Mouse (Mus musculus): ENCODE measurements around the gene Sspo. TPM values are rescaled to one million over a fixed set of nuclear protein-coding genes. Genes with fewer than 3 reads are reported as not detected.

Sspo gene
- polyA plus RNA-seq, 1 experiment from 2014 or later = 0.46 TPM

DNA sequence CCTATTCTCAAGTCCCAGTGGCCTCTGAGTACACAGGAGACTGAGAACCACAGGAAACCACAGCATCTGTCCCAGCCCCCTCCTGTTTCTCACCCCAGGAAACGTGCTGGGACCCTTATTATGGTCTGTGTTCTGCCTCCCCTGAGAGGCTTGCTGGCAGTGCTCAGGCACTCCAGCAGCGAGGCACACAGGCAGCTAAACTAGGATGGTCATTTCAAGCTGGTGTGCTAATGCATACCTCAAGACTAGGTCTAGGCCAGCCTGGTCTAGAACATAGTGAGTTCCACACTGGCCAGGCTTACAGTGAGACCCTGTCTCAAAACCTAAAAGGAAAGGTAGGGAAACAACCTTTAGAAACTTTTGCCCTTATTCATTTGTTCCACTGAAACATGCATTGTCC, 27.4 kb upstream of the Sspo start:
- H3K4me3 ChIP-seq = no peak overlapping the region
- H3K9me3 ChIP-seq = no peaks in the 10 kb centered on the region
- H3K9ac ChIP-seq = no peak overlapping the region
- ATAC-seq (ENCODE audit: insufficient number of reproducible peaks, insufficient read depth, low FRiP score, low TSS enrichment, low read depth) = no peak
- H3K36me3 ChIP-seq = peaks cover 32% of the 10 kb centered on the region
- no peak overlapping the region for H3K27ac ChIP-seq
- peaks cover 11% of the 10 kb centered on the region for H3K4me1 ChIP-seq
- 10% methylated on average over 2 of the region's 2 CpGs for WGBS
- H3K27me3 ChIP-seq = no peaks in the 10 kb centered on the region
- H3K4me2 ChIP-seq = no peak overlapping the region

DNA sequence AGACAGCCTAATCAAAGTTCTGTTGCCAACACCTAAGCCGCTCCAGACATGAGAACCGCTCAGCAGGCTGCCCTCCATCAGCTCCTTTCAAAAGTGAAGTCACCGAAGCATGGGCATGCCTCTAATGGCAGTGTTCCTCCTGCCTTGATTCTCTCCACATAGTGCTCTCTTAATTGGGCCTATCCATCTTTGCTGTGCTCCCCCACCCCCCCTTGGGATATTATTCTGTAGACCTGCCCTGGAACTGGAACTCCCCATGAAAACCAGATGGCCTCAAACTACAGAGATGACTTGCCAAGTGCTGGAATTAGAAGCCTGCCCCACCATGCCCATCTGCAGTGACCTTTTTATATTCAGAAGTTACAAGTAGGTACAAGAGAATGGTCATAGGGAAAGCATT, 24.7 kb upstream of the Sspo start:
- no peak overlapping the region for H3K9ac ChIP-seq
- no peak overlapping the region for H3K4me2 ChIP-seq
- H3K4me3 ChIP-seq = no peak overlapping the region
- peaks cover 6% of the 10 kb centered on the region; the same call in 1 of the 2 replicates for H3K36me3 ChIP-seq
- H3K9me3 ChIP-seq = no peaks in the 10 kb centered on the region
- ATAC-seq (ENCODE audit: insufficient number of reproducible peaks, insufficient read depth, low FRiP score, low TSS enrichment, low read depth) = no peak
- WGBS = 77% methylated on average over 3 of the region's 3 CpGs
- H3K4me1 ChIP-seq = peaks cover 11% of the 10 kb centered on the region
- H3K27ac ChIP-seq = no peak overlapping the region
- H3K27me3 ChIP-seq = no peaks in the 10 kb centered on the region

DNA sequence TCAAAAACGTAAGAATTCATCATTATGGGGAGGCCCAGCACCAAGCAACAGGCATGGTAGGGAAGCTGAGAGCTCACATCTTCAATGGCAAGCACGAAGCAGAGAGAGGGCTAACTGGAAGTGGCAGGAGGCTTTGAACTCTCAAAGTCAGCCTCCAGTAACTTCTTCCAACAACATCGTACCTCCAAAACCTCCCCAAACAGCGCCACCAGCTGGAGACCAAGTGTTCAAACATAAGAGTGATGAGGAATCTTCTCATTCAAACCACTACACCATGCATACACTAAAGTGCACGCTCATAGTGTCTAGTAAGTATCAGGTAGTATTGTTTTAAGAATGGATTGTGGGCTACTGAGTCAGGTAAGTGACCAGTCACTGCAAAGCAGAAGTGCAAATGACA, 24.0 kb upstream of the Sspo start:
- no peak for ATAC-seq (ENCODE audit: insufficient number of reproducible peaks, insufficient read depth, low FRiP score, low TSS enrichment, low read depth)
- Histone ChIP-seq H3K4me2 (no peak overlapping the region), H3K4me3 (no peak overlapping the region), H3K27me3 (no peaks in the 10 kb centered on the region), H3K9me3 (no peaks in the 10 kb centered on the region), H3K4me1 (peaks cover 11% of the 10 kb centered on the region), H3K27ac (no peak overlapping the region), H3K36me3 (no peaks in the 10 kb centered on the region), H3K9ac (no peak overlapping the region)
- 69% methylated on average over 5 of the region's 5 CpGs for WGBS

- H3K27ac ChIP-seq = no peak overlapping the region
- H3K9ac ChIP-seq = no peak overlapping the region
- no peaks in the 10 kb centered on the region for H3K9me3 ChIP-seq
- H3K4me3 ChIP-seq = no peak overlapping the region
- ATAC-seq (ENCODE audit: insufficient number of reproducible peaks, insufficient read depth, low FRiP score, low TSS enrichment, low read depth) = no peak
- WGBS = 80% methylated on average over 5 of the region's 5 CpGs
- no peaks in the 10 kb centered on the region for H3K27me3 ChIP-seq
- peaks cover 7% of the 10 kb centered on the region; the same call in 1 of the 2 replicates for H3K4me1 ChIP-seq
- H3K36me3 ChIP-seq = no peaks in the 10 kb centered on the region
- H3K4me2 ChIP-seq = no peak overlapping the region
These were observed 21.1 kb upstream of the Sspo start for GRCm38 (mm10) chr6:48426956-48427355.

DNA sequence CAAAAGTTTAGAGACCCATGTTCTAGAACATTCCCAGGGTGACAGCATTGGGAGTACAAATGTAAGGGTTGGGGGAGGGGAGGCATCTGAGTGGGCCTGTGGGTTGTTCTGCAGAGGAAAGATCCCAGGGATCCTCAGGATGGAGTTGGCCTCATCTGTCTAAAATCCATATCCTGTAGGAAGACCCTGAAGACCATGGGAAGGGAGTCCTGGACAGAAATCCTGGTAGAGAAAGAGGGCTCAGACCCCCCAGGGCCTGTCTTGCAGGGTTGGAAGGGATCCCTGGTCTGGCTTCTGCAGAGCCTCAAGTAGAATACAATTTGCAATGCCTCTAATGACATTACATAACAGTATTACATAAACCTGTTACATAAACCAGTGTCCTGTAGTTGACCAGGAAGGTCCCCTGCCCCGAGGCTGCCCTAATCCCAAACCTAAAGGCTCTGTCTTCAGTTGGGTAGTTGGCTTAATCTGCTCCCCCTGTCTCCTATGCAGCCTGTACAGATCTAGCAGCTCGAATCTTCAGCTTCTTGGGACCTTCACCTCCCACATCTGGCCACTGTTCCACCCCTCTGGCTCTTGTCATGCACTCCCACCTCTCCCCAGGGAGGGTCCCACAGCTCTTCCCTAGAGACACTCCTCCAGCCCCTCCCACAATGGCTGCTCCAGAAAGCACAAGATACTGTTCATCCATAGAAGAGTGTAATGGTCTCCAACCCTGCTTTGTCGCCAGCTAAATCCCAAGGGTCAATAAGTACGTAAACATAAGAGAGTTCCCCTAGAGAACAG, 19.1 kb upstream of the Sspo start:
- no peak overlapping the region for H3K27ac ChIP-seq
- ATAC-seq (ENCODE audit: insufficient number of reproducible peaks, insufficient read depth, low FRiP score, low TSS enrichment, low read depth) = no peak
- H3K36me3 ChIP-seq = no peaks in the 10 kb centered on the region
- 0 out of 2 replicates have a peak, but pooled peaks cover 6% of the 10 kb centered on the region for H3K4me1 ChIP-seq
- WGBS = 67% methylated on average over 4 of the region's 4 CpGs
- no peak overlapping the region for H3K4me2 ChIP-seq
- H3K27me3 ChIP-seq = no peaks in the 10 kb centered on the region
- no peak overlapping the region for H3K9ac ChIP-seq
- no peaks in the 10 kb centered on the region for H3K9me3 ChIP-seq
- H3K4me3 ChIP-seq = no peak overlapping the region

DNA sequence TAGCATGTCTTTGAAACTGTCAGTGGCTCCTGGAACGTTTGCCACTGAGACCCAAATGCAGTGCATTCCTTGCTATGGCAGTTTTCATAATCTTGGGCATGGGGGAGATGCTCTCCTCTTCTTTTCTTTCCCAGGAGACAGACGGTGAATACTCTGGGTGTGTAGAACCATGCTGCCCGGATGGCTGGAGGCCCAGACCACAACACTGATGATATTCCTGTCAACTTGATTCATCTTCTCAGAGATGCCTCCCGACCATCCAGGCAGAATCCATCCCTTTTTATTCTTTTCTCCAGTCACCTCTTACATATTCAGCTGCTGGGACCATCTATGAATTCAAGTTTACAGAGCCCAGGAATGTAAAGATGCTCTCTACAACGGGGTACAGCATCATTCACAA, 17.3 kb upstream of the Sspo start:
- no peak overlapping the region for H3K9ac ChIP-seq
- H3K4me3 ChIP-seq = no peak overlapping the region
- no peaks in the 10 kb centered on the region for H3K27me3 ChIP-seq
- ATAC-seq (ENCODE audit: insufficient number of reproducible peaks, insufficient read depth, low FRiP score, low TSS enrichment, low read depth) = no peak
- H3K4me2 ChIP-seq = no peak overlapping the region
- H3K27ac ChIP-seq = no peak overlapping the region
- no peaks in the 10 kb centered on the region for H3K9me3 ChIP-seq
- peaks cover 15% of the 10 kb centered on the region for H3K4me1 ChIP-seq
- WGBS = 82% methylated on average over 5 of the region's 5 CpGs
- H3K36me3 ChIP-seq = no peaks in the 10 kb centered on the region

- ATAC-seq (ENCODE audit: insufficient number of reproducible peaks, insufficient read depth, low FRiP score, low TSS enrichment, low read depth) = 0 out of 2 replicates have a peak, but pooled peaks have one; percentile 2
- 54% methylated on average over 12 of the region's 12 CpGs for WGBS
- Histone ChIP-seq H3K36me3 (peaks cover 22% of the 10 kb centered on the region), H3K9ac (no peak overlapping the region), H3K4me3 (no peak overlapping the region), H3K4me2 (peak overlapping the region; percentile 27; the same call in 1 of the 2 replicates), H3K27me3 (peaks cover 4% of the 10 kb centered on the region), H3K27ac (peak overlapping the region; percentile 80), H3K4me1 (peaks cover 33% of the 10 kb centered on the region), H3K9me3 (no peaks in the 10 kb centered on the region)
These were observed 14.9 kb upstream of the Sspo start for GRCm38 (mm10) chr6:48432893-48433816.

DNA sequence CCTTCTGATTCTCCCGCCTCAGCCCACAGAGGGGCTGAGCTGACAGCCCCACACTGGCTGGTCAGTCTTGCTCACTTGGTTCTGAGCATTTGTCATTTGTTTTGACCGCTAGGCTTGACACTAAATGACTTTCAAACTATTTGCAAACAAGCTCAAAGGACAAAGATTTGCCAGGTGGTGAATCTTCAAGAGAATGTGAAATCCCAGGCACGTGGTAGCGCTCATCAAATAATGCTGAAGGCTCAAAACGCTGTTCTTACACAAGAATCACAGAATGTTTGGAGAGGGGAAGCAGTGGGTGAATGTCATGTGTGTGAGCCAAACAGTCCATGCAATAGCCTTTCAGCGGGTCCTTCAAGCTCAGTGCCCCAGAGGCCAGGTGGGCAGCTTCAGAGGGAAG, 13.4 kb upstream of the Sspo start:
- Histone ChIP-seq H3K4me2 (no peak overlapping the region), H3K36me3 (peaks cover 37% of the 10 kb centered on the region), H3K4me1 (peaks cover 48% of the 10 kb centered on the region), H3K27me3 (peaks cover 19% of the 10 kb centered on the region), H3K27ac (peak overlapping the region; percentile 34; the same call in 1 of the 2 replicates), H3K9ac (no peak overlapping the region; the same call in 1 of the 2 replicates), H3K9me3 (no peaks in the 10 kb centered on the region), H3K4me3 (no peak overlapping the region)
- 60% methylated on average over 6 of the region's 6 CpGs for WGBS
- no peak for ATAC-seq (ENCODE audit: insufficient number of reproducible peaks, insufficient read depth, low FRiP score, low TSS enrichment, low read depth)

DNA sequence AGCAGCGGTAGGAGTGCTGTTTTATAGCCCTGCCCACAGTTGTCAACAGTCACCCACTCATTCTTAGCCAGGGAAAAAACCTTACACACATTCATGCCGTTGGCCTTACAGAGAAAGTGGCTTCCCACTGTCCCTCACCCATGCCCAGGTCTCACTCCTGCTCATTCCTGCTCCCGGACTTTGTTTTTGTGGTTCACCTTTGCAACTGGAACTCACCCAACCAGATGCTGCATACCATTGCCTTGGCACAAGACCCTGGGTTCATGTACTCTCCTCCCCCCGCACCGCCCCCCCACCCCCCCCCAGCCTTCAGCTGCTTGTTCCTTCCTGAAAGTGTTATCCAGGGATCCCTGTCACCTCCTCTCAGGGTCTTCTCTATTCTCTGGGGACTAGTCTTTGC, 12.9 kb upstream of the Sspo start:
- WGBS = 59% methylated on average over 5 of the region's 5 CpGs
- ATAC-seq (ENCODE audit: insufficient number of reproducible peaks, insufficient read depth, low FRiP score, low TSS enrichment, low read depth) = no peak
- Histone ChIP-seq H3K9ac (no peak overlapping the region; the same call in 1 of the 2 replicates), H3K4me2 (no peak overlapping the region), H3K4me1 (peaks cover 52% of the 10 kb centered on the region), H3K4me3 (no peak overlapping the region), H3K27ac (peak overlapping the region; percentile 34; the same call in 1 of the 2 replicates), H3K9me3 (no peaks in the 10 kb centered on the region), H3K36me3 (peaks cover 42% of the 10 kb centered on the region), H3K27me3 (peaks cover 24% of the 10 kb centered on the region)

GRCm38 (mm10) chr6:48435706-48436349, 12.2 kb upstream of the Sspo start:
- Histone ChIP-seq H3K36me3 (peaks cover 48% of the 10 kb centered on the region), H3K27me3 (peaks cover 26% of the 10 kb centered on the region), H3K4me3 (no peak overlapping the region), H3K4me1 (peaks cover 59% of the 10 kb centered on the region), H3K9ac (no peak overlapping the region), H3K4me2 (no peak overlapping the region), H3K27ac (peak overlapping the region; percentile 22; the same call in 1 of the 2 replicates), H3K9me3 (no peaks in the 10 kb centered on the region)
- WGBS = 86% methylated on average over 5 of the region's 5 CpGs
- ATAC-seq (ENCODE audit: insufficient number of reproducible peaks, insufficient read depth, low FRiP score, low TSS enrichment, low read depth) = no peak

- ATAC-seq (ENCODE audit: insufficient number of reproducible peaks, insufficient read depth, low FRiP score, low TSS enrichment, low read depth) = no peak
- Histone ChIP-seq H3K27ac (no peak overlapping the region), H3K4me2 (no peak overlapping the region; the same call in 1 of the 2 replicates), H3K4me1 (peaks cover 75% of the 10 kb centered on the region), H3K9ac (no peak overlapping the region), H3K27me3 (peaks cover 26% of the 10 kb centered on the region), H3K4me3 (no peak overlapping the region), H3K9me3 (no peaks in the 10 kb centered on the region), H3K36me3 (peaks cover 68% of the 10 kb centered on the region)
- 55% methylated on average over 35 of the region's 35 CpGs for WGBS
These were observed 10.2 kb upstream of the Sspo start for GRCm38 (mm10) chr6:48437679-48438376.
